Mouse (Mus musculus): ENCODE measurements around the gene Cacna1c. TPM values are rescaled to one million over a fixed set of nuclear protein-coding genes. Genes with fewer than 3 reads are reported as not detected.
A peak's percentile ranks its signal among the peaks of the same experiment; 100 is the strongest.

Cacna1c gene
- polyA plus RNA-seq, 1 experiment from 2014 or later = 0.23 TPM

DNA sequence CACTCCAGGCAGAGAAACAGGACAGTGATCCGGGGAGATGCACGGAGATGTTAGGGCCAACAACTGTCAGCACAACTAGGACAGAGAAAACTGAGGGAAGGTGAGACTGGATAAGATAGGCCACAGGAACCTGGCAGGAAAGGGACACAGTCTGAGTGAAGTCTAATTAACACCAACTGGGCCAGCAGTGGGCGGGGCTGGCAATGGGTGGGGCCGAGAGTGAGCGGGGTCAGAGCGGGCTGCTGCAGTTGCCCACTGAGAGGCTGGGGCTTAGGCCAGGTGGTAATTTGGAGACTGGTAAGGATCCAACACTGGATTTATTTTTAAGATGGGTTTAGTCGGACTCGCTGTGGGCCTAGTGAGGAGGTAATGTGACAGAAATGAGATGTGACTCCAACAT lies 418.8 kb downstream of the Cacna1c start:
- TF ChIP-seq EP300 (IDR thresholded peaks at IDR 0.05; ENCODE audit: low read depth) = no peak
- no peak for TF ChIP-seq CTCF (IDR thresholded peaks at IDR 0.05; ENCODE audit: low read depth)

DNA sequence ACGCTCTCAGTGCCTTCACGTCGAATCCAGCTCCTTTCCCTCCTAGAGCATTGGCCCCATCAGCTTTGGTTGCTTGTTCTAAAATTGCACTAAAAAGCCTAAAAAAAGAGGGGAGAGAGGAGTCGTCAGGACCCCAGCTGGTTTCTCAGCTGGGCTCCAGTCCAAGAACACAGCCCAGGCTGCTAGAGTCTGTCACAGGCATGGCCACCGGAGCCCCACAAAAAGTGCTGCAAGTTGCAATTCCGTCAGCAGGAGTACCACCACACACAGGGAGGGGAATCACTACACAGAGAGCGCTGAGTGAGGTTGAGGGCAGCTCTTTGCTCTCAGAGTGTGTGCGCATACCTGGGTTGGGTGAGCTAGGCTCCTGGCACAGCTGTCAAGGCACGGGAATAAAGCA lies 419.8 kb downstream of the Cacna1c start:
- Histone ChIP-seq H3K9me3 (ENCODE audit: low read length) (no peaks in the 10 kb centered on the region), H3K4me2 (ENCODE audit: low read depth, low read length) (no peak overlapping the region), H3K9ac (replicated peaks) (no peak overlapping the region), H3K4me1 (ENCODE audit: insufficient read depth) (peaks cover 6% of the 10 kb centered on the region), H3K36me3 (replicated peaks; ENCODE audit: insufficient read depth, low read length) (no peaks in the 10 kb centered on the region), H3K4me3 (ENCODE audit: low read depth, low read length) (no peak overlapping the region), H3K27me3 (ENCODE audit: insufficient read depth, low read length) (no peaks in the 10 kb centered on the region), H3K27ac (ENCODE audit: low read depth) (no peak overlapping the region)
- DNase-seq (no peak), ATAC-seq (no peak)
- 78% methylated on average over 9 of the region's 9 CpGs for WGBS (ENCODE audit: insufficient replicate concordance)
- TF ChIP-seq CTCF (IDR thresholded peaks at IDR 0.05; ENCODE audit: low read depth) = no peak
- TF ChIP-seq EP300 (IDR thresholded peaks at IDR 0.05; ENCODE audit: low read depth) = no peak

More for the DNA sequence above, 418.8 kb downstream of the Cacna1c start:
- 0 out of 2 replicates have a peak, but pooled peaks cover 2% of the 10 kb centered on the region for H3K4me1 ChIP-seq (ENCODE audit: insufficient read depth)
- no peak overlapping the region for H3K9ac ChIP-seq (replicated peaks)
- no peaks in the 10 kb centered on the region for H3K27me3 ChIP-seq (ENCODE audit: insufficient read depth, low read length)
- H3K4me3 ChIP-seq (ENCODE audit: low read depth, low read length) = no peak overlapping the region
- H3K9me3 ChIP-seq (ENCODE audit: low read length) = no peaks in the 10 kb centered on the region
- WGBS (ENCODE audit: insufficient replicate concordance) = 56% methylated on average over 8 of the region's 8 CpGs
- ATAC-seq = no peak
- no peaks in the 10 kb centered on the region for H3K36me3 ChIP-seq (replicated peaks; ENCODE audit: insufficient read depth, low read length)
- no peak overlapping the region for H3K27ac ChIP-seq (ENCODE audit: low read depth)
- peak; percentile 45 for DNase-seq
- no peak overlapping the region for H3K4me2 ChIP-seq (ENCODE audit: low read depth, low read length)

DNA sequence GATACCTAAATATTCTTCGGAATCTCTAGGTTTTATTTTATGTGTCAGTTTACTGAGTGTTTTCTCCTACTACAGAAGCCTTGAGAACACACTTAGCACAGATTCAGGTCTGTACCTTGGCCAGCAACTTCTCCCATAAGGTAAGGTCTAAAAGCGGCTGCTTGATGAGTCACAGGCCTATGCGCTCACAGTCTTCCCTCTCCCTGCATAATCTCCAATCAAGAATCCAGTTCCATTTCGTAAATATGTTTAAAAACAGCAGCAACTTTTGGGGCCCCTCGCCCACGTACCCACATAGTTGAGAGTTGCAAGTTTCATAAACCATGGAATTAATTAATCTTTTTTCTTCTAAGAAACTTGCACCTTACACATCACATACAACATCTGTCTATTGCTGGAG lies 423.6 kb downstream of the Cacna1c start:
- no peak for ATAC-seq
- no peak for DNase-seq
- no peak overlapping the region for H3K9ac ChIP-seq (replicated peaks)
- no peak overlapping the region for H3K4me2 ChIP-seq (ENCODE audit: low read depth, low read length)
- peaks cover 20% of the 10 kb centered on the region for H3K4me1 ChIP-seq (ENCODE audit: insufficient read depth)
- H3K27ac ChIP-seq (ENCODE audit: low read depth) = no peak overlapping the region
- 89% methylated on average over 6 of the region's 6 CpGs for WGBS (ENCODE audit: insufficient replicate concordance)
- no peaks in the 10 kb centered on the region for H3K9me3 ChIP-seq (ENCODE audit: low read length)
- no peak overlapping the region for H3K4me3 ChIP-seq (ENCODE audit: low read depth, low read length)
- no peaks in the 10 kb centered on the region for H3K36me3 ChIP-seq (replicated peaks; ENCODE audit: insufficient read depth, low read length)
- H3K27me3 ChIP-seq (ENCODE audit: insufficient read depth, low read length) = 0 out of 2 replicates have a peak, but pooled peaks cover 2% of the 10 kb centered on the region
- TF ChIP-seq CTCF (IDR thresholded peaks at IDR 0.05; ENCODE audit: low read depth) (no peak), EP300 (IDR thresholded peaks at IDR 0.05; ENCODE audit: low read depth) (no peak)

DNA sequence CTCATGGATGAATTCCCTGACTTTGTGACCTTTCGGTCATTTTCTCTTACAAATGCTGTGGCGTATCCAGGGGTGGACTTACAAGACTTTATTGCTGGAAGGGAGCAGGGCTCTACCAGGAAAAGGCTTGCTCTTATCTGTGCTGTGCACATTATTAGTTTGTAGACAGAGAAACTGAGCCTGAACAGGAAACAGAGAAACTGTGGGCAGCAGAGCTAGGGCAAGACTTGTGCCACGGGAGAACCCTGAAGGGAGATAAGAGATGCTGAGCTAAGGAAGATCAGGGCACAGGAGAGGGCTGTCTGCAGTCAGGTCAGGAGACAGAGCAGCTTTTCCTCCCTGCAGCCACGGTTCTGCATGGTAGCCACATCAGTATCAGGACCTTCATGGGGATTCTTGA lies 425.1 kb downstream of the Cacna1c start:
- Histone ChIP-seq H3K9ac (replicated peaks) (no peak overlapping the region; the same call in 1 of the 2 replicates), H3K27me3 (ENCODE audit: insufficient read depth, low read length) (0 out of 2 replicates have a peak, but pooled peaks cover 2% of the 10 kb centered on the region), H3K36me3 (replicated peaks; ENCODE audit: insufficient read depth, low read length) (no peaks in the 10 kb centered on the region), H3K9me3 (ENCODE audit: low read length) (no peaks in the 10 kb centered on the region), H3K4me2 (ENCODE audit: low read depth, low read length) (peak overlapping the region; percentile 55), H3K4me1 (ENCODE audit: insufficient read depth) (peaks cover 18% of the 10 kb centered on the region), H3K4me3 (ENCODE audit: low read depth, low read length) (no peak overlapping the region), H3K27ac (ENCODE audit: low read depth) (peak overlapping the region; percentile 3; the same call in 1 of the 2 replicates)
- TF ChIP-seq CTCF (IDR thresholded peaks at IDR 0.05; ENCODE audit: low read depth) (no peak), EP300 (IDR thresholded peaks at IDR 0.05; ENCODE audit: low read depth) (peak; percentile 84)
- peak; percentile 92 for ATAC-seq
- no peak for DNase-seq
- WGBS (ENCODE audit: insufficient replicate concordance) = 36% methylated on average over 4 of the region's 4 CpGs

DNA sequence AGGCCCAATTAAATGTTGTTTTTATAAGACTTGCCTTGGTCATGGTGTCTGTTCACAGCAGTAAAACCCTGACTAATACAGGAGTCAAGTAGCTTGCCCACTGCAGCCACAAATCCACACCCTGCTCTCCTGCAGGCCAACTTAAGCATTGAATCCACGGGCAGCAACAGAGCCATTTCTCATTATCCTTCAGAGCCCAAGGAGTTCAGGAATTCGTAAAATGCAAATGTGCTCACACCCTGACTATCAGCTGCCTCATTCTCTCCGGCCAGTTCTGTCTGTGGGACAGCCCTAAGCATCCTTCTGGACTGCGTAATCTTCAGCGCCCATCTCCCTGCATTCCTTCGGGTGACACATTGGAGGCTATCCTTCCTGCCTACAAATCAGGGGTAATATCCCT lies 425.8 kb downstream of the Cacna1c start:
- Histone ChIP-seq H3K27ac (ENCODE audit: low read depth) (peak overlapping the region; percentile 3; the same call in 1 of the 2 replicates), H3K4me1 (ENCODE audit: insufficient read depth) (peaks cover 18% of the 10 kb centered on the region), H3K9ac (replicated peaks) (no peak overlapping the region), H3K4me2 (ENCODE audit: low read depth, low read length) (peak overlapping the region; percentile 44), H3K4me3 (ENCODE audit: low read depth, low read length) (no peak overlapping the region), H3K27me3 (ENCODE audit: insufficient read depth, low read length) (0 out of 2 replicates have a peak, but pooled peaks cover 2% of the 10 kb centered on the region), H3K36me3 (replicated peaks; ENCODE audit: insufficient read depth, low read length) (no peaks in the 10 kb centered on the region), H3K9me3 (ENCODE audit: low read length) (no peaks in the 10 kb centered on the region)
- DNase-seq (no peak), ATAC-seq (no peak)
- WGBS (ENCODE audit: insufficient replicate concordance) = 70% methylated on average over 6 of the region's 6 CpGs
- TF ChIP-seq CTCF (IDR thresholded peaks at IDR 0.05; ENCODE audit: low read depth) = no peak
- no peak for TF ChIP-seq EP300 (IDR thresholded peaks at IDR 0.05; ENCODE audit: low read depth)

DNA sequence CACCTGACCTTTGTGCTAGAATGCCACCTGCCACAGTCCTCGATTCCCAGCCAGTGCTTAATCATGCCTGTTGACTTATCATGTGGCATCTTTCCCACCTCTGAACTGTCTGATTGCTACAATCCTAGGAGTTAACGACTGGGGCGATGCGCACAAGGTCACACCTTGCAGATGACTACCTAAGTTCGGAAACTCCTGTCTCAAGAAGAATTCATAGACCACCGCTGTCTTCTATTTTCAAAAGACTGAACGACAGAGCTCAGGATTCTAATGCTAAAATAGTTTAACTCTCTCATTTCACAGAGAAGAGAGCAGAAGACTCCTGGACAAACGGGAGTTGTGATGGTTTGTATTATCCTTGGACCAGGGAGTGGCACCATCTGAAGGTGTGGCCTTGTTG lies 426.4 kb downstream of the Cacna1c start:
- H3K4me2 ChIP-seq (ENCODE audit: low read depth, low read length) = no peak overlapping the region
- ATAC-seq = no peak
- no peak overlapping the region for H3K4me3 ChIP-seq (ENCODE audit: low read depth, low read length)
- DNase-seq = no peak
- H3K4me1 ChIP-seq (ENCODE audit: insufficient read depth) = peaks cover 18% of the 10 kb centered on the region
- 88% methylated on average over 8 of the region's 8 CpGs for WGBS (ENCODE audit: insufficient replicate concordance)
- H3K9me3 ChIP-seq (ENCODE audit: low read length) = no peaks in the 10 kb centered on the region
- no peaks in the 10 kb centered on the region for H3K36me3 ChIP-seq (replicated peaks; ENCODE audit: insufficient read depth, low read length)
- TF ChIP-seq CTCF (IDR thresholded peaks at IDR 0.05; ENCODE audit: low read depth) (no peak), EP300 (IDR thresholded peaks at IDR 0.05; ENCODE audit: low read depth) (no peak)
- H3K9ac ChIP-seq (replicated peaks) = no peak overlapping the region
- 0 out of 2 replicates have a peak, but pooled peaks cover 2% of the 10 kb centered on the region for H3K27me3 ChIP-seq (ENCODE audit: insufficient read depth, low read length)
- no peak overlapping the region for H3K27ac ChIP-seq (ENCODE audit: low read depth)

Measured in liver, postnatal 0 days (tissue).